Mouse (Mus musculus) kidney, adult 2 months (tissue): Measurements from ENCODE around the gene Elk4.

Source experiments
- CTCF ChIP-seq: fragments of 200-500 bp; conservative IDR thresholded peaks from 2 replicates; pipeline ENCODE4 v1.5.1; 2011; ENCODE audit warnings: low read depth, mild to moderate bottlenecking, control low read depth, low read length, moderate library complexity, mixed read lengths; ENCODE audit not compliant: insufficient read depth, insufficient read length
- POLR2A ChIP-seq: fragments of 200-500 bp; IDR thresholded peaks from one replicate; pipeline ENCODE4 v1.6.1; 2011; ENCODE audit warnings: low read depth, low read length, control low read depth

GRCm38 (mm10) chr1:132058558-132058957 is 51.2 kb downstream of the Elk4 start:
- TF ChIP-seq CTCF, result no peak
- no peak for TF ChIP-seq POLR2A
